Mouse (Mus musculus) forebrain, embryonic 12.5 days (tissue): ENCODE results near the gene Tex2. TPM values are rescaled to one million over a fixed set of nuclear protein-coding genes. Genes with fewer than 3 reads are reported as not detected.
"Not testable (repeated sequence)": the region's sequence is repeated elsewhere in the genome, so short reads cannot be mapped to it uniquely, and the experiment has no call there.

Experiments
- ATAC-seq: fragments of 200-750 bp; cut with Nextera tagmentation; 2 replicates; pipeline ENCODE4 v1.8.0; 2017; ENCODE audit warnings: moderate TSS enrichment; ENCODE audit not compliant: low FRiP score
- H3K27ac ChIP-seq: fragments of 300-500 bp; sonication (generic); 2 replicates; pipeline ENCODE4 v1.5.1; 2016; ENCODE audit warnings: mild to moderate bottlenecking
- H3K27me3 ChIP-seq: fragments of 300-500 bp; sonication (generic); 2 replicates; pipeline ENCODE4 v1.6.1; 2016; ENCODE audit warnings: mild to moderate bottlenecking
- H3K36me3 ChIP-seq: fragments of 300-500 bp; sonication (generic); replicated peaks from 2 replicates; pipeline ENCODE4 v1.6.1; 2016; ENCODE audit warnings: mild to moderate bottlenecking
- H3K4me1 ChIP-seq: fragments of 300-500 bp; sonication (generic); 2 replicates; pipeline ENCODE4 v1.6.1; 2016
- H3K4me2 ChIP-seq: fragments of 300-500 bp; sonication (generic); 2 replicates; pipeline ENCODE4 v1.6.1; 2016; ENCODE audit warnings: mild to moderate bottlenecking, moderate library complexity
- H3K4me3 ChIP-seq: fragments of 300-500 bp; sonication (generic); replicated peaks from 2 replicates; pipeline ENCODE4 v1.5.1; 2016; ENCODE audit warnings: mild to moderate bottlenecking
- H3K9ac ChIP-seq: fragments of 300-500 bp; sonication (generic); 2 replicates; pipeline ENCODE4 v1.6.1; 2016; ENCODE audit warnings: mild to moderate bottlenecking
- H3K9me3 ChIP-seq: fragments of 300-500 bp; sonication (generic); 2 replicates; pipeline ENCODE4 v1.6.1; 2016
- WGBS: fragments of 180-500 bp; shearing (Covaris S2); methylation state at CpG from one replicate; pipeline ENCODE4 v1.1.7; 2016; 5-methylcytosine and 5-hydroxymethylcytosine counted together
- polyA plus RNA-seq: library from polyadenylated mRNA; unstranded; fragments of >200 nt; fragmentation: Nextera tagmentation; extraction: Ambion mirVana; gene quantifications from 2 replicates; pipeline ENCODE4 v1.2.1, GENCODE M21; 2016

Gene Tex2
- polyA plus RNA-seq, 1 experiment from 2014 or later, result 10.7 TPM

DNA sequence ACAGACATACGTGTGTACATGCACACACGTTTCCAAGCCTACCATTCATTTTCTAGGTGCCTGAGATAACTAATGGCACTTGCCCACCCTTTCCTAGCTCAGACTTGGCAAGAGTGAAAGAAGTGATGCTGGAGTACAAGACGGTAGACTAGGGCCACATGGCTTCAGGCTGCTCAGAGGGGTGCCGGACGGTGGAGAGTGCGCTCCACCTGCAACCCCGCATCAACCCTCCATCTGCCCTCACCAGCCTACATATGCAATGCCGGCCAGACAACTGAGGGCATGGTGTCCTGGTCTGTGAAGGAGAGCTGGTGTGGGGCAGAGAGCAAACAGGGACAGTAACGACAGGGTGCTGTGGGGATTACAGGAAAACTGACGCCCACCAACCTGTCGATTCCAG is 22.0 kb downstream of the Tex2 start:
- Histone ChIP-seq H3K4me2 (no peak overlapping the region), H3K4me3 (no peak overlapping the region), H3K9me3 (no peaks in the 10 kb centered on the region), H3K27ac (no peak overlapping the region), H3K36me3 (no peaks in the 10 kb centered on the region), H3K27me3 (no peaks in the 10 kb centered on the region), H3K9ac (no peak overlapping the region), H3K4me1 (peaks cover 7% of the 10 kb centered on the region; the same call in 1 of the 2 replicates)
- 91% methylated on average over 11 of the region's 11 CpGs for WGBS
- ATAC-seq, result no peak

DNA sequence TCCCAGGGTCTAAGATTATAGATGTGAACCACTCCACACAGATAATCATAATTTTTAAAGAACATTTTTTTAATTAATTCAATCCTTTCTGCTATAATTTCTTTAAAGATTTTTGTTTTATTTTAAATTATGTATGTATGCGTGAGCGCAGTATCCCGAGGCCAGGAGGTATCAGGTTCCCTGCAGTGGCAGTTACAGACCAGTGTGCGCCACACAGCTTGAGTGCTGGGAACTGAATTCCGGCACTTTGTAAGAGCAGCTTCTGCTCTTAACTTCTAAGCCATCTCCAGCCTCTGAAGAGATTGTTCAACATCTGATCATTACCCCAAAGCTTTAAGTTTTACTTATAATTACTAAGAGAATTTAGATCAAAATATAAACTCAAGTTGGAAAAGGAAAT is 23.1 kb downstream of the Tex2 start:
- no peak overlapping the region for H3K4me3 ChIP-seq
- H3K4me1 ChIP-seq, result 0 out of 2 replicates have a peak, but pooled peaks cover 7% of the 10 kb centered on the region
- no peak for ATAC-seq
- no peaks in the 10 kb centered on the region for H3K36me3 ChIP-seq
- 50% methylated on average over 5 of the region's 5 CpGs for WGBS
- no peak overlapping the region for H3K27ac ChIP-seq
- no peaks in the 10 kb centered on the region for H3K27me3 ChIP-seq
- no peak overlapping the region for H3K4me2 ChIP-seq
- no peak overlapping the region for H3K9ac ChIP-seq
- H3K9me3 ChIP-seq, result no peaks in the 10 kb centered on the region

DNA sequence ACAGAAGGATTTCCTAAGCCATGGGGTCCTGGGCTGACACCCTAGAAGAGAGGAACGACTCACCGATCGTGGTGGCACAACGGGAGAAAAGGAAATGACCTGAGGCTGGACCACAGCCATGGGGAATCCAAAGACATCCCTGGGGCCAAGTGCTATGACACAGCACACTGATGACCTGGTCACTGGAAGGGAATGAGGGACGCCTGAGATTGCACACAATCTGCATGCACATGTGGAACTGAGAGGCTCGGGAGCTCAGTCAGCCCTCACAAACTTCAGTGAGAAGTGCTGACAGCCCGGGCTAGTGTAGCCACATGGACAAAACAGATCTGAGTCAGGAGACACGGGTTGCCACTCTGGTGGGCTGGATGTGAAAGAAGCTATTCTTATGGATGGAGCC is 24.4 kb downstream of the Tex2 start:
- H3K27ac ChIP-seq, result no peak overlapping the region
- H3K4me3 ChIP-seq, result no peak overlapping the region
- WGBS, result 65% methylated on average over 8 of the region's 8 CpGs
- no peak overlapping the region for H3K9ac ChIP-seq
- ATAC-seq, result no peak
- 0 out of 2 replicates have a peak, but pooled peaks cover 7% of the 10 kb centered on the region for H3K4me1 ChIP-seq
- H3K27me3 ChIP-seq, result no peaks in the 10 kb centered on the region
- no peaks in the 10 kb centered on the region for H3K9me3 ChIP-seq
- no peaks in the 10 kb centered on the region for H3K36me3 ChIP-seq
- no peak overlapping the region for H3K4me2 ChIP-seq

DNA sequence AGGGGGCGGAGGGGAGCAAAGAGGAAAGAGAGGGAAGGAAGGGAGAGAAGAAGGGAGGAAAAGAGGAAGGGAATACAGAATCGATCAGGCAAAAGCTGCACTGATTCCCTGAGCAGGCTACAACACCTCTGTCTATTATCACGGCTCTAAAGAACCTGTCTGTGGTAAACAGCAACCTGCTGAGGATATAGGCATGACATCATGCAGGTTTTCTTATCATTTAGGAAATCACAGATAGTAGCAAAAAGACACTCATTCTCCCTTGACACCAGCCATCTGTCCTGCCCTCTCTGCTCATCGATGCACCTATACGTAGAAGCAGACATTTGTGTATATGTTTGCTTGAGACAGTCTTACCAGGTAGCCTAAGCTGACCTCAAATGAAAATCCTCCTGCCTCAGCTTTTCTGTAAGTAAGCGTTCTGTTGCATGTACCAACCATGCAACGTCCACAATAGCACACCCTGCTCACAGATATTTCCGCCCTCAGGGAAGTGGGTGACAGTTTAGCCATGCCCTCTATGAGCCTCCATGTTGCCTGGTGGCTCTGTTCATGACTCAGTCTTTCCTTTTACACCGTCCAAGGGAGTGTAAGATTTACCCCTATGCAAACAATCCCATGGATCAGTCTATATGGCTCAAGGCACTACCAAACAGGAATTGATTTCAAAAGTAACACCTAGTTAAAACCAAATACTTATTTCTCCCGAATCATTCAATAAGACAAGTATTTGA is 25.3 kb downstream of the Tex2 start:
- Histone ChIP-seq H3K9ac (no peak overlapping the region), H3K4me2 (no peak overlapping the region), H3K27me3 (no peaks in the 10 kb centered on the region), H3K4me1 (0 out of 2 replicates have a peak, but pooled peaks cover 7% of the 10 kb centered on the region), H3K4me3 (no peak overlapping the region), H3K27ac (no peak overlapping the region), H3K9me3 (no peaks in the 10 kb centered on the region), H3K36me3 (no peaks in the 10 kb centered on the region)
- WGBS, result 86% methylated on average over 10 of the region's 10 CpGs
- ATAC-seq, result no peak

DNA sequence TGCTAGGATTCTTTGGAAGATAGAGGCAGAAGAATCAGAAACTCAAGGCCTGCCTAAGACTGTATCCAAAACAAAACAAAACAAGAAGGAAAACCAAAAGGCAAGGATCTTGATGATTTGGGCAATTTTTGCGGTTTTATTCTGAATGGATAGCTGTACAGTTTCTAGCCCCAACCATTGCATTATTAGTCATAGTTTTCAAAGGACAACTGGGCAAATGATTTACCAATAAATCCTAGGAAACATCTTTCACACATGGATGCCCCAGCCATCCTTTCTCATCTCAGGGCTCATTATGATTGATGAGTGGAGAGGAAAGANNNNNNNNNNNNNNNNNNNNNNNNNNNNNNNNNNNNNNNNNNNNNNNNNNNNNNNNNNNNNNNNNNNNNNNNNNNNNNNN is 29.4 kb downstream of the Tex2 start:
- Histone ChIP-seq H3K4me1 (0 out of 2 replicates have a peak, but pooled peaks cover 3% of the 10 kb centered on the region), H3K36me3 (no peaks in the 10 kb centered on the region), H3K9ac (no peak overlapping the region), H3K27me3 (no peaks in the 10 kb centered on the region), H3K27ac (no peak overlapping the region), H3K4me3 (no peak overlapping the region), H3K9me3 (no peaks in the 10 kb centered on the region), H3K4me2 (no peak overlapping the region)
- ATAC-seq, result no peak
- WGBS, result 100% methylated on average over 1 of the region's 1 CpGs

DNA sequence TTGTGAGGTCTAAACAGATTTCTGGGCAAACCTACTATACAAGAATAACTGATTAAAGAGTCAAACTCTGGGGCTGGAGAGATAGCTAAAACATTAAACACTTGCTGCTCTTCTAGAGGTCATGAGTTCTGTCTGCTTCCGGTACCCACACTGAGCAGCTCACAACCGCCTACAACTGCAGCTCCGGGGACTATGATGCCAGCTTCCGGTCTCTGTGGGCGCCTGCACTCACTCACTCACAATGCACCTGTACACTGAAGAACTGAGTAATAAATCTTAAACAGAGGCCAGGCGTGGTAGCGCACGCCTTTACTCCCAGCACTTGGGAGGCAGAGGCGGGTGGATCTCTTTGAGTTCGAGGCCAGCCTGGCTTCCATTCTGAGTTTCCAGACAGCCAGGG is 31.9 kb downstream of the Tex2 start:
- no peak overlapping the region for H3K4me3 ChIP-seq
- H3K4me2 ChIP-seq, result no peak overlapping the region
- no peaks in the 10 kb centered on the region for H3K9me3 ChIP-seq
- H3K9ac ChIP-seq, result no peak overlapping the region
- ATAC-seq, result no peak
- no peaks in the 10 kb centered on the region for H3K27me3 ChIP-seq
- WGBS, result 93% methylated on average over 10 of the region's 10 CpGs
- H3K4me1 ChIP-seq, result no peaks in the 10 kb centered on the region
- no peak overlapping the region for H3K27ac ChIP-seq
- H3K36me3 ChIP-seq, result no peaks in the 10 kb centered on the region

DNA sequence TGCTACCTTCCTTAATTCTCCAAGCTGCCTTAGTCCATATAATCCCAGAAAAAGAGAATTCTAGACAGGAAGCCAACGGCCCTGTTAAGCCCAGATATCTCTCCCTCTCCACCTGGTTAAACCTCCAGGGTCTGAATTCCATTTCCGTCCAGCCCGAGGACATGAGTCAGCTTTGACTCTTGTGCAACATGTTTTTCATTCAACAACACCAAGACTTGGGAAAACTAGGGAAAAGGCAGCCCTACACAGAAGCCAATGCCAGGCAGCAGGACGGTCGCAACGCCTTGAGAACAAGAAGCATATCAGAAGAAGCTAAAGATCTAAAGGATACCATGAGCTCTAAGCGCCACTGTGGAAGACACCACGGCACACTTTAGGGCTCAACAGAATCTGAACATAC is 32.8 kb downstream of the Tex2 start:
- no peak overlapping the region for H3K9ac ChIP-seq
- no peaks in the 10 kb centered on the region for H3K9me3 ChIP-seq
- no peaks in the 10 kb centered on the region for H3K36me3 ChIP-seq
- no peak for ATAC-seq
- H3K4me2 ChIP-seq, result no peak overlapping the region
- H3K4me1 ChIP-seq, result no peaks in the 10 kb centered on the region
- no peak overlapping the region for H3K27ac ChIP-seq
- H3K4me3 ChIP-seq, result no peak overlapping the region
- WGBS, result 93% methylated on average over 8 of the region's 8 CpGs
- H3K27me3 ChIP-seq, result no peaks in the 10 kb centered on the region

DNA sequence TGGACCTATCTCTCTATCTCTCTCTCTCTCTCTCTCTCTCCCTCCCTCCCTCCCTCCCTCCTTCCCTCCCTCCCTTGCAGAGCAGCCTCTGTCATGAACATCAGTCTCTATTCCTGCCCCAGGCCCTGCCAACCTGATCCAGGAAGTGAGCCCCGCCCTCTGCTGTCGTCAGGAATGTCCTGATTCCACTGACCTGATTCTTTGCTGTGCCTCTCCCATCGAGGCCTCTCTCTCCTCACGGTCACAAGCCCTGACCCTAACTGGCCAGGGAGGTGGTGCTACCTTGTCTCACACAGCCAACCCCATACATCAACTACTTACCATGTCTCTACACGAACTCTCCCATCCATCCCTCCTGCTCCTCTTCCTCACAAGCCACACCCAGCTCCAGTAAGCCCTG is 33.3 kb downstream of the Tex2 start:
- Histone ChIP-seq H3K36me3 (no peaks in the 10 kb centered on the region), H3K27ac (no peak overlapping the region), H3K4me2 (no peak overlapping the region), H3K9ac (no peak overlapping the region), H3K4me3 (no peak overlapping the region), H3K9me3 (no peaks in the 10 kb centered on the region), H3K4me1 (no peaks in the 10 kb centered on the region), H3K27me3 (no peaks in the 10 kb centered on the region)
- ATAC-seq, result no peak
- WGBS, result 73% methylated on average over 5 of the region's 5 CpGs

DNA sequence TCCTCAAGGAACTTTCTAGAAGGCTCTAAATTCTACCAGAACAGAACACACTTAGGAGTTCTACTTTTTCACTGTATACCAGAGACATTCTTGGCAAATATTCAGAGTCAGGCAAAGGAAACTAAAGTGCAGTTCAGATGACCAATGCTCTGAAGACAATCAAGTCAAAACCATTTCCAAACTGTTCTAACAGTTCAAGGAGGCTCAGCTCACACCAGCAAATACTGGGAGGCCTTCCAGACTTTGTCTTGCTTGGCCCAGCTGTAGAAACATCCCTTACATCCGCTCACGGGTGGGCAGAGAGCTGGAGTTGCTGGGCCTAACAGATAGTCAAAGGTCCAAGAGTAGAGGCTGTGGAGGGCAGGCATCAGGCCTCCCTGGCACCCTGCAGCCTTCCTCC is 34.1 kb downstream of the Tex2 start:
- no peaks in the 10 kb centered on the region for H3K4me1 ChIP-seq
- WGBS, result 96% methylated on average over 2 of the region's 2 CpGs
- no peak for ATAC-seq

DNA sequence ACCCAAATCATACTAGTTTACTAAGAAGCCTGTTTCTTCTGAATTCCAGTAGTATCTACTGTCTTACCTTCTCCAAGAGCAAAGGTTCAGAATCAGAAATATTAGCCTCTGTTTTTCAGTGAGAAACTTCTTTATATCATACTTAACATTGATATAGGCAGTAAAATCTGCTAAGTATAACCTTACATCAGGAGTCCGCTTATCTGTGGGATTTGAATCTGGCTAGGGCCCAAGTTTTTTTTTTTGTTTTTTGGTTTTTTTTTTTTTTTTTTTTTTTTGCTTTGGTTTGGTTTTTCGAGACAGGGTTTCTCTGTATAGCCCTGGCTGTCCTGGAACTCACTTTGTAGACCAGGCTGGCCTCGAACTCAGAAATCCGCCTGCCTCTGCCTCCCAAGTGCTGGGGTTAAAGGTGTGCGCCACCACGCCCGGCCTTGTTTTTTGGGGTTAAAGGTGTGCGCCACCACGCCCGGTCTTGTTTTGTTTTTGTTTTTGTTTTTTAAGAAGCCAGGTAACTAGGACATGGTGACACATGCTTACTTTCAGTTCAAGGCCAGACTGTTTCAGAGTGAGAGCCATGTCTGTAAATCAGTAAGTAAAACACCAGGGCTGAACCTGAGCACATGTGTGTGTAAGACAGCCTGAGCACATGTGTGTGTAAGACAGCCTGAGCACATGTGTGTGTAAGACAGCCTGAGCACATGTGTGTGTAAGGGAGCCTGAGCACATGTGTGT is 35.4 kb downstream of the Tex2 start:
- ATAC-seq, H3K36me3 ChIP-seq, H3K27ac ChIP-seq: not testable (repeated sequence)

More for the DNA sequence above, 34.1 kb downstream of the Tex2 start:
- Histone ChIP-seq H3K36me3 (no peaks in the 10 kb centered on the region), H3K27me3 (no peaks in the 10 kb centered on the region), H3K9ac (no peak overlapping the region), H3K9me3 (no peaks in the 10 kb centered on the region), H3K27ac (no peak overlapping the region), H3K4me3 (no peak overlapping the region), H3K4me2 (no peak overlapping the region)

DNA sequence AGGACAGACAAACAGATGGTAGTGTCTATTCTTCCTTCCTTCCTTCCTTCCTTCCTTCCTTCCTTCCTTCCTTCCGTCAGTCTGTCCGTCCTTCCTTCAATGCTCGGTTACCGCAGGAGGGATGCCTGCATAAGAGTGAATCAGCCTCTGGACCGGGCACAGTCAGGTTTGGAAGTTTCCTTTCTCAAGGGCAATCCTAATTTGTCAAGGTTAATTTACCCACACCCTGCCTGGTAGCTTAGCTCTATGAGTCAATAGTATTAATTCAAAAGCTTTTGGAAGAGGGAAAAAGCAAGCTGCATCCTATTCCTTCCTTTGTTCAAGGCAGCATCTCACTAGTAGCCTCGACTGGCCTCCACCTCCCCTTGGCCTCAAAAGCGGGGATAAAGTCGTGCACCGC is 38.8 kb downstream of the Tex2 start:
- peaks cover 22% of the 10 kb centered on the region; the same call in 1 of the 2 replicates for H3K4me1 ChIP-seq
- ATAC-seq, result no peak
- WGBS, result 86% methylated on average over 9 of the region's 9 CpGs
- H3K4me3 ChIP-seq, result no peak overlapping the region
- no peaks in the 10 kb centered on the region for H3K27me3 ChIP-seq
- H3K9ac ChIP-seq, result no peak overlapping the region
- no peaks in the 10 kb centered on the region for H3K36me3 ChIP-seq
- no peaks in the 10 kb centered on the region for H3K9me3 ChIP-seq
- no peak overlapping the region for H3K4me2 ChIP-seq
- H3K27ac ChIP-seq, result no peak overlapping the region

More for the DNA sequence above, 35.4 kb downstream of the Tex2 start:
- not testable (repeated sequence) for H3K4me1 ChIP-seq, H3K27me3 ChIP-seq, H3K4me3 ChIP-seq, H3K4me2 ChIP-seq, H3K9ac ChIP-seq, H3K9me3 ChIP-seq
- WGBS, result 97% methylated on average over 9 of the region's 10 CpGs

DNA sequence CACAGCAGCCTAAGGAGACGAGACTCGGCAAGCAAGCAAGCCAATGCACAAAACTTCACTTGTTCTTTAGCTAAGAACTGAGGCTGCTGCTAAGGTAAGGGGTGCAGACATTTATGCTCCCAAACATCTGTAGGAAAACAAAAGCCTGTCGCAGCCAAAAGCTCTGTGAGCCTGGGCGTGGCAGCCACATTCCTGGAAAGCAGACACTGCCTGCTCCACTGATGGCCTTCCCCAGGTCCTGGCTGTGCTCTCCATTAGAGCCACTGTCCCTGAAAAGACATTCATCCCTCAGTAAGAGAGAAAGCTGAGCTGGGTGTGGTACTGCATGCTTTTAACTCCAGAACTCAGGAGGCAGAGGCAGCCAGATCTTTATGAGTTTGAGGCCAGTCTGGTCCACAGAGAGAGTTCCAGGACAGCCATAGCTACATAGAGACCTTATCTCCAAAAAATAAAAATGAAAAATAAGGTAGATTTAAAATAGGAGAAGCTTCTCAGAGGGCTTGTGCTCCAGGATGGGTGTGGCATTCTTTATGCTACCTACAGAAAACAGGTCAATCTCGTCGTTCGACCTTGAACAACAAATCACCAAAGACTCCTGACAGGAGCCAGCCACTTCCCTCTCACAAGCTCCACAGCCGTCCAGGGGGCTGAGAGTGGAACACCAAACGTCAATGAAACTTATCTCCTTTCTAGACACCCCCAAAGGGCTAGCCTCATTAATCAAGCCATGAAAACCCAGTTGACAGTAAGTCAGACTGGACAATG is 39.6 kb downstream of the Tex2 start:
- no peak for ATAC-seq

More for the DNA sequence above, 39.6 kb downstream of the Tex2 start:
- H3K36me3 ChIP-seq, result no peaks in the 10 kb centered on the region
- peaks cover 22% of the 10 kb centered on the region; the same call in 1 of the 2 replicates for H3K4me1 ChIP-seq
- no peaks in the 10 kb centered on the region for H3K9me3 ChIP-seq
- no peaks in the 10 kb centered on the region for H3K27me3 ChIP-seq
- WGBS, result 84% methylated on average over 9 of the region's 9 CpGs
- H3K4me2 ChIP-seq, result no peak overlapping the region
- H3K27ac ChIP-seq, result no peak overlapping the region
- no peak overlapping the region for H3K9ac ChIP-seq
- H3K4me3 ChIP-seq, result no peak overlapping the region
